Mouse (Mus musculus) midbrain, embryonic 14.5 days (tissue): ENCODE results near the gene Tubb3. TPM values are rescaled to one million over a fixed set of nuclear protein-coding genes. Genes with fewer than 3 reads are reported as not detected.
A peak's percentile ranks its signal among the peaks of the same experiment; 100 is the strongest.
"Not testable (repeated sequence)": the region's sequence is repeated elsewhere in the genome, so short reads cannot be mapped to it uniquely, and the experiment has no call there.

Experiments
- ATAC-seq: fragments of 200-750 bp; cut with Nextera tagmentation; 2 replicates; pipeline ENCODE4 v1.8.0; 2017; ENCODE audit warnings: moderate number of reproducible peaks, moderate library complexity; ENCODE audit not compliant: low FRiP score, low TSS enrichment
- DNase-seq: peaks from one replicate; pipeline ENCODE4 v3.0.0-alpha.2; 2015
- H3K27ac ChIP-seq: fragments of 300-500 bp; sonication (generic); replicated peaks from 2 replicates; pipeline ENCODE4 v1.5.1; 2014; ENCODE audit warnings: mild to moderate bottlenecking, low read depth, low read length, moderate library complexity
- H3K27me3 ChIP-seq: fragments of 300-500 bp; sonication (generic); 2 replicates; pipeline ENCODE4 v1.6.1; 2014; ENCODE audit warnings: low read length, control low read depth, mixed read lengths; ENCODE audit not compliant: control insufficient read depth, insufficient read depth
- H3K36me3 ChIP-seq: fragments of 300-500 bp; sonication (generic); 2 replicates; pipeline ENCODE4 v1.6.1; 2014; ENCODE audit warnings: low read length, control low read depth; ENCODE audit not compliant: control insufficient read depth, insufficient read depth
- H3K4me1 ChIP-seq: fragments of 300-500 bp; sonication (generic); 2 replicates; pipeline ENCODE4 v1.6.1; 2014; ENCODE audit warnings: mild to moderate bottlenecking, antibody characterized with exemption, low read length, control low read depth; ENCODE audit not compliant: control insufficient read depth, insufficient read depth
- H3K4me2 ChIP-seq: fragments of 300-500 bp; sonication (generic); 2 replicates; pipeline ENCODE4 v1.6.1; 2014; ENCODE audit warnings: mild to moderate bottlenecking, low read length, moderate library complexity
- H3K4me3 ChIP-seq: fragments of 300-500 bp; sonication (generic); replicated peaks from 2 replicates; pipeline ENCODE4 v1.5.1; 2014; ENCODE audit warnings: low read depth, low read length
- H3K9ac ChIP-seq: fragments of 300-500 bp; sonication (generic); replicated peaks from 2 replicates; pipeline ENCODE4 v1.6.1; 2014; ENCODE audit warnings: mild to moderate bottlenecking, low read length, moderate library complexity
- H3K9me3 ChIP-seq: fragments of 300-500 bp; sonication (generic); 2 replicates; pipeline ENCODE4 v1.6.1; 2016; ENCODE audit warnings: low read length, control low read depth, mixed read lengths; ENCODE audit not compliant: control insufficient read depth
- WGBS: fragments of 180-500 bp; shearing (Covaris S2); extraction: QIAGEN DNeasy Blood & Tissue Kit; methylation state at CpG from one replicate; pipeline ENCODE4 v1.1.7; 2014; 5-methylcytosine and 5-hydroxymethylcytosine counted together
- polyA plus RNA-seq: library from polyadenylated mRNA; unstranded; fragments of >200 nt; fragmentation: Nextera tagmentation; extraction: Ambion mirVana; gene quantifications from 2 replicates; pipeline ENCODE4 v1.2.1, GENCODE M21; 2014

Tubb3 gene
- polyA plus RNA-seq, 1 experiment from 2014 or later, result 2,035 TPM

DNA sequence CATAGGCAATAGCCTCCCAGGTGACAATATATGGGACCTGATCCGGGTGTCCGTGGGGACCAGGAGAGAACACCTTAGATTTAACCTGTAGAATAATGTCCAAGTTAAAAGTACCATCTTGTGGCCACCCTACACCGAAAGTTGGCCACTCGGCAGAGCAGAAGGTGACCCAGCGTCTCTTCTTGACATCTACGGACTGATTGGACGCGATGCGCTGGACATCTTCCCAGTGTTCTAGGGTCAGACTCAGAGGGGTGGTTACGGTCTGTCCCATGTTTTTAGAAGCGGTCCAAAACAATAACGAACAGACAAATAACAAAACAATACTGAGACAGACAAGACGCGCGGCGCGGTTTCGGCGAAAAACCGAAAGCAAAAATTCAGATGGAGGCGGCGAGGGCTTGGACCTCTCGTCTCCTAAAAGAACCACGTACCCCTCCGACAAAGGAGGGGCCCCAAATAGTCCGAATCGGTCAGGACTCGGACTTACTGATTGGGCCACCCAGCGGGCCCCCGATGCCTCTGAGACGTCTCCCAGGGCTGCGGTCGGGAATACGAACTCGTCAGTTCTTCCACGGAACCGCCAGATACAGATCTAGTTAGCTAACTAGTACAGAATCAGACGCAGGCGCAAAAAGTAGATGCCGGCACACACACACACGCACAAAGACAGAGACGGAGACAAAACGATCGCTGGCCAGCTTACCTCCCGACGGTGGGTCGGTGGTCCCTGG lies 22.2 kb downstream of the Tubb3 start:
- not testable (repeated sequence) for H3K36me3 ChIP-seq, H3K4me2 ChIP-seq, ATAC-seq, H3K9ac ChIP-seq, H3K4me3 ChIP-seq, DNase-seq, H3K27me3 ChIP-seq, H3K4me1 ChIP-seq, H3K27ac ChIP-seq
- peaks cover 22% of the 10 kb centered on the region for H3K9me3 ChIP-seq
- WGBS, result 97% methylated on average over 42 of the region's 47 CpGs

DNA sequence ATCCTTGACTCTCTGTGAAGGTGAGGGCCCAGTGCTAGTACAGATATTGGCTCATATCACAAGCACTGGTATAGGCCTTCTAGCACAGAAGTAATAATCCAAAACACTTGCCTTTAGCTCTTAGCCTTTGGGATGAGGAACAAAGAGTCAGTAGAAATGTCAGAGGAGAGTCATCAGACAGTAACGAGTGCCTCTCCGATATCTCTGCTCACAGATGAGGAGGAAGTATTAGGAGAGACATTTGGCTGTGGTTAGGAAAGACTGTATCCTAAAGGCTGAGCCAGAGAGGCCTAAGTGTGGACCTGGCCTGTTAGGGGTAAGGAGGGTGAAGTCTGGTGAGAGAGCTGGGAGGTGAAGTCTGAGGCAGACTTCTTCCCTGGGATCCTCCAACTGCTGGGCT lies 30.6 kb downstream of the Tubb3 start:
- ATAC-seq (no peak), DNase-seq (no peak)
- H3K9ac ChIP-seq, result no peak overlapping the region
- 93% methylated on average over 2 of the region's 2 CpGs for WGBS
- H3K4me1 ChIP-seq, result peaks cover 8% of the 10 kb centered on the region; the same call in 1 of the 2 replicates
- no peaks in the 10 kb centered on the region for H3K9me3 ChIP-seq
- no peak overlapping the region for H3K4me3 ChIP-seq
- H3K4me2 ChIP-seq, result no peak overlapping the region
- no peak overlapping the region for H3K27ac ChIP-seq
- H3K36me3 ChIP-seq, result no peaks in the 10 kb centered on the region
- no peaks in the 10 kb centered on the region for H3K27me3 ChIP-seq

DNA sequence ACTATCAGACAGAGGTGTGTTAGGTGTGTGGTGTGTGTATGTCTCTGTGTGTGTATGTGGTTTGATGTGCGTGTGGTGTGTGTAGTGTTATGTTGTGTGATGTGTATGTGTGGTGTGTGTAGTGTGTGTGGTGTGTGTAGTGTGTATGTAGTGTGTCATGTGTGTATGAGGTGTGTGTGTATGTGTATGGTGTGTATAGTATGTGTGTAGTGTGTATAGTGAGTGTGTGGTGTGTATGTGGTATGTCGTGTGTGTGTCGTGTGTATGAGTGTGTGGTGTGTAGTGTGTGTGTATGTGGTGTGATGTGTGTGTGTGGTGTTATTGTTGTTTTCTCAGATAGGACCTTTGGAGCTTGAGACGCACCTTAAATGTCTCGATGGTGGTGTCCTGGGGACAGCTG lies 31.1 kb downstream of the Tubb3 start:
- Histone ChIP-seq H3K36me3 (no peaks in the 10 kb centered on the region), H3K9ac (0 out of 2 replicates have a peak overlapping the region, but pooled peaks have one; percentile 80), H3K9me3 (no peaks in the 10 kb centered on the region), H3K4me2 (peak overlapping the region; percentile 65; the same call in 1 of the 2 replicates), H3K27ac (no peak overlapping the region), H3K4me3 (peak overlapping the region; percentile 62; the same call in 1 of the 2 replicates), H3K4me1 (peaks cover 8% of the 10 kb centered on the region; the same call in 1 of the 2 replicates), H3K27me3 (no peaks in the 10 kb centered on the region)
- no peak for DNase-seq
- no peak for ATAC-seq
- WGBS, result 89% methylated on average over 5 of the region's 5 CpGs

DNA sequence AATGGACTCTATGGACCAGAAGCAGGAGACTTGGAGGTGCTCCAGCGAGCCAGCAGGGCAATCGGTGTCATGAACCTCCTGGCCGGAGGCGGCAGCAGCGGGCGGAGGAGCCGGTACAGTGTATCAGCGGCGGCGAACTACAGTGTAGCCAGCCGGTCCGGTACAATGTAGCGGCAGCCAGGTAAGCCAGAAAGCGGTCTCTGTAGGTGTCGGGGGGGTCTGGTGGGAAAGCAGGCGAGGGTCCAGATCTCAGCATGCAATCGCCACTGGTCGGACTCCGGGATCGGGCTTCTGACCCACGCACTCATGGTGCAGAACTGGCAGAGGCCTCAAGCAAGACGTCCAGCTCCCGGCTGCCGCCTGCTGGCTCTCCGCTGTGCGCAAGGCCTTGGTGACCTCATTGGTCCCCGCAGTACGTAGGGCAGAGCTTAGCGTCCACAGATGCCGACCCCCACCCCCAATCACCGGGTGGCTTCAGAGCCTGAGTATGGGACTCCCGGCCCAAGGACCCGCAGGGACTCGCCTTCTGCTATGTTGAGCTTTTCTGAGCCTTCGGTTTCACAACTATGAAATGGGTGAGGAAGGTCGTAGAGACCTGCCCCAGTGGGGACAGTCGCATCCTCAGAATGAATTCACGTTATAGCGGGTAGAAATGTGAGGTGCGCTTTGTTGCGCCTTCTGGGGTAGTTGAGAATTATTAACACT lies 31.8 kb downstream of the Tubb3 start:
- Histone ChIP-seq H3K4me1 (peaks cover 8% of the 10 kb centered on the region; the same call in 1 of the 2 replicates), H3K9me3 (no peaks in the 10 kb centered on the region), H3K9ac (peak overlapping the region; percentile 80), H3K27me3 (no peaks in the 10 kb centered on the region), H3K4me3 (peak overlapping the region; percentile 62), H3K4me2 (peak overlapping the region; percentile 65), H3K36me3 (no peaks in the 10 kb centered on the region), H3K27ac (peak overlapping the region; percentile 87)
- ATAC-seq (peak; percentile 95), DNase-seq (peak; percentile 93)
- under 1% methylated on average over 41 of the region's 41 CpGs for WGBS

DNA sequence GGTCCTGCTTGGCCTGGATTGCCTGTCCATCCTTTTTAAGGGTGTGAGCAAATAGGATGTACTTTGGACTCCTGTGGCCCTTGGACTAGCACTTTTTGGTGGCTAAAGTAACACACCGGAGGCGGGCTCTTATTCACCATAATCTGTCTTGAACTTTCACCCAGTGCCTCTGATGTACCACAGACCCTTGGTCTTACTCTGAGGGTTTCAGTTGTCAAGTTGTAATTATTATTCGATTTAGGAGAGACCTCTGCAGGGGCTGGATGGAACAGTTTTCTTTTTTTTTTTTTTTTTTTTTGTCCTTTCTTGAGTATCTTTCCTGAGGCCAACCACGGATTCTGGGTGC lies 32.3 kb downstream of the Tubb3 start:
- WGBS, result 26% methylated on average over 4 of the region's 4 CpGs
- Histone ChIP-seq H3K36me3 (no peaks in the 10 kb centered on the region), H3K4me3 (peak overlapping the region; percentile 62), H3K4me1 (peaks cover 8% of the 10 kb centered on the region; the same call in 1 of the 2 replicates), H3K27ac (peak overlapping the region; percentile 87), H3K27me3 (no peaks in the 10 kb centered on the region), H3K9me3 (no peaks in the 10 kb centered on the region), H3K9ac (peak overlapping the region; percentile 80), H3K4me2 (peak overlapping the region; percentile 65)
- no peak for ATAC-seq
- no peak for DNase-seq

DNA sequence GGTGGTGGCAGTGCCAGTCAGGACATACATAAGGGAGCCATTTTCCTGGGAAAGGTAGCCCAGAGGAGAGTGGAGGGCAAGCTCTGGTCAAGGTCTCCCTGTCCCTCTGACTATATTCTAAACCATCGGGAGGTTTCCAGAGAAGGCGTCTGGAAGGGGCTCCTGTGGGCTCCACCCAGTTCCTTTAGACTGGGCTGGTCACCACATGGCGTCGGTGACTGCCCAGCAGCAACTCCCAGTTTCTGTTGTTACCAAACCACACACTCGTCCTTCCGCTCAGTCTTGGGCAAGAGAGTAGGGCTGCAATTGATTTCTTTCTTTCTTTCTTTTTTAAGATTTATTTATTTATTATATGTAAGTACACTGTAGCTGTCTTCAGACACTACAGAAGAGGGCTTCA lies 32.9 kb downstream of the Tubb3 start:
- H3K9ac ChIP-seq, result peak overlapping the region; percentile 80; the same call in 1 of the 2 replicates
- H3K27me3 ChIP-seq, result no peaks in the 10 kb centered on the region
- H3K4me3 ChIP-seq, result peak overlapping the region; percentile 62; the same call in 1 of the 2 replicates
- H3K4me2 ChIP-seq, result peak overlapping the region; percentile 65
- H3K9me3 ChIP-seq, result no peaks in the 10 kb centered on the region
- DNase-seq, result no peak
- 91% methylated on average over 6 of the region's 6 CpGs for WGBS
- H3K36me3 ChIP-seq, result peaks cover 5% of the 10 kb centered on the region; the same call in 1 of the 2 replicates
- ATAC-seq, result no peak
- H3K4me1 ChIP-seq, result peaks cover 8% of the 10 kb centered on the region; the same call in 1 of the 2 replicates
- H3K27ac ChIP-seq, result no peak overlapping the region

DNA sequence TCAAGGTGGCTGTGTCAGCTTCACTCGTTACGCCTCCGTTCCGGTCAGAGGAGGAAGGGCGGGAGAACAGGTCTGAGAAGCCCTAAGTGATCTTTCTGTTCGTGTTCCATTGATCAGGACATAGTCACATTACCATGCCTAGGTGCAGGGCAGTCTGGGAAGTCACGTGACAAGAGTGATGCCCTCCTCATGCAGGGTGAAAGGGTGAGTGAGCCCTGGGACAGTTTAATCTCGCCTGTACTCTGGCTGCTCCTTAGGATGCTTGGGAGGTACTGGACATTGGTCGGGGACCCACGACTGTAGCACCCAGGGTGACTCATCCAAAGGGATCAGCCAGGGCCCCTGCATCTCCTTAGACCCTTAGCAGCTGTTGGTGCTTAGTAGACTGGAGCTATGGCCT lies 34.8 kb downstream of the Tubb3 start:
- Histone ChIP-seq H3K4me1 (peaks cover 8% of the 10 kb centered on the region; the same call in 1 of the 2 replicates), H3K27me3 (no peaks in the 10 kb centered on the region), H3K4me3 (no peak overlapping the region), H3K9ac (no peak overlapping the region), H3K36me3 (peaks cover 15% of the 10 kb centered on the region), H3K27ac (no peak overlapping the region), H3K4me2 (no peak overlapping the region), H3K9me3 (no peaks in the 10 kb centered on the region)
- DNase-seq (no peak), ATAC-seq (no peak)
- WGBS, result 91% methylated on average over 10 of the region's 10 CpGs

DNA sequence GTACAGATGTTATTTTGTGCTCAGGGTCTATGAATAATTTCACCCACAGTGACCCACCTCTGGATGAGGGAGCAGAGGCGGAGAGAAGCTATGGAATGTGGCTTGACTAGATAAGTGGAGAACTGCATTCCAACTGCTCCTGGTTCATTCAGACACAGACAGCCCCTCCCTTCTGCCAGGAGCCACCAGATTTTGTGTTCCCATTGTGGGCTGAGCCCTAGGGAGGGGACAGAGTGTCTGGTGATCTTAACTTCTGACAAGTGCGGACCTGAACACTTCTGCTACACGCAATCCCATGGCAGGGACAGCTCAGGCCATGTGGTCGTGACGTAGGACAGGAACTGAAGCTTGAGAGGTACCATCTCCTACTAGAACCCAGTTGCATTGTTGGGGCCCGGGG lies 35.6 kb downstream of the Tubb3 start:
- H3K4me2 ChIP-seq, result no peak overlapping the region
- ATAC-seq (no peak), DNase-seq (no peak)
- H3K36me3 ChIP-seq, result peaks cover 21% of the 10 kb centered on the region
- no peaks in the 10 kb centered on the region for H3K9me3 ChIP-seq
- no peak overlapping the region for H3K4me3 ChIP-seq
- H3K27me3 ChIP-seq, result no peaks in the 10 kb centered on the region
- no peak overlapping the region for H3K27ac ChIP-seq
- no peak overlapping the region for H3K9ac ChIP-seq
- peaks cover 8% of the 10 kb centered on the region; the same call in 1 of the 2 replicates for H3K4me1 ChIP-seq
- WGBS, result 94% methylated on average over 6 of the region's 6 CpGs
